Mouse (Mus musculus) thymus, adult 2 months (tissue): ENCODE results near the gene Nexmif.
"Not testable (repeated sequence)": the region's sequence is repeated elsewhere in the genome, so short reads cannot be mapped to it uniquely, and the experiment has no call there.

Experiments
- CTCF ChIP-seq: fragments of 200-500 bp; IDR thresholded peaks from 2 replicates; pipeline ENCODE4 v1.5.1; 2012; ENCODE audit warnings: mild to moderate bottlenecking, control low read depth, low read length, moderate library complexity, borderline replicate concordance; ENCODE audit not compliant: control insufficient read depth, poor library complexity, insufficient read depth; ENCODE audit errors: extremely low read depth
- POLR2A ChIP-seq: fragments of 200-500 bp; IDR thresholded peaks from 2 replicates; pipeline ENCODE4 v1.6.1; 2012; ENCODE audit warnings: mild to moderate bottlenecking, low read length, control low read depth, moderate library complexity; ENCODE audit not compliant: control insufficient read depth, poor library complexity, insufficient read depth; ENCODE audit errors: extremely low read depth

- not testable (repeated sequence) for TF ChIP-seq CTCF, POLR2A
These were observed 85.7 kb downstream of the Nexmif start for GRCm38 (mm10) chrX:104115266-104115665.
